Mouse (Mus musculus): Measurements from ENCODE around the gene Tbc1d16. TPM values are rescaled to one million over a fixed set of nuclear protein-coding genes. Genes with fewer than 3 reads are reported as not detected.
"Not testable (repeated sequence)": the region's sequence is repeated elsewhere in the genome, so short reads cannot be mapped to it uniquely, and the experiment has no call there.

Tbc1d16 gene
- polyA plus RNA-seq, 1 experiment from 2014 or later = 17.4 TPM

DNA sequence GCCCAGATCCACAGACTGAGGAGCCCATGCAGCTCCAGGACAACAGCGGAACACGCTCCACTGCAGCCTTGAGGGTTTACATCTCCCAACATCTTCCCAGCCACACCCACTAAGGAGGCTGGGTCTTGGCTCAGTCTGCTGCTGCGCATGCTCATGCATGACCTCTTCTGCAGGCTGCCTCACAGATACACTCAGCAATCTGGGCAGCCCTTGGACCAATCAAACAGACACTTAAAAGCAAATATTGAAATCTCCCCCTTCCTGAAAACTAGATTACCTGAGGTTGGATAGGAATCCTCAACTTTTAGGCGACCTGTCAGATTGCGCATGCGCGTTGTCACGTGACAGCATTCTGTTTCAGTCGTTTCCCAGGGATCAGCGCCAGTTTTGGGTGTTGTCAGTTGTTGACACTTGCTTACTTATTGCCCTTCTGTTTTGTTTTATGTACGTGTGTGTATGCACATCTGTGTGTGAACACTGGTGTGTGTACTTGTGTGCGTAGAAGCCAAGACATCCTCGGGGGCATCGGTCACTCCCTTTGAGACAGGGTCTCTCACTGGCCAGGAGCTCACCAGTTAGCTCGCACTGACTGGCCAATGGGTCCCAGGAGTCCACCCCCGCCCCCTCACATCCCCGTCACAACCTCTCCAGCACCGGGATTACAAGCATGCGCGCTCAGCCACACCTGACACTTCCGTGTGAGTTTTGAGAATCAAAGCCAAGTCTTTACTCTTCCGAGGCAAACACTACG lies 30.4 kb upstream of the Tbc1d16 start:
- DNase-seq (ENCODE audit: low read depth, low spot score) (no peak), ATAC-seq (no peak)
- CTCF ChIA-PET = interaction anchor here (0.9 kb wide), 1 partner anchor 9 kb away, joined by 4 read pairs; no protein-coding TSS in a partner anchor
- H3K27me3 ChIP-seq = peaks cover 7% of the 10 kb centered on the region
- no peak for TF ChIP-seq CTCF (IDR thresholded peaks at IDR 0.05)
- POLR2A ChIA-PET = interaction anchor here (0.7 kb wide), 2 partner anchors 28 to 1616 kb away, joined by 3 read pairs; no protein-coding TSS in a partner anchor
- in situ Hi-C loops (cut with MboI; ENCODE audit: low pct_unique_long_range_greater_than_20kb) = no loop called here

DNA sequence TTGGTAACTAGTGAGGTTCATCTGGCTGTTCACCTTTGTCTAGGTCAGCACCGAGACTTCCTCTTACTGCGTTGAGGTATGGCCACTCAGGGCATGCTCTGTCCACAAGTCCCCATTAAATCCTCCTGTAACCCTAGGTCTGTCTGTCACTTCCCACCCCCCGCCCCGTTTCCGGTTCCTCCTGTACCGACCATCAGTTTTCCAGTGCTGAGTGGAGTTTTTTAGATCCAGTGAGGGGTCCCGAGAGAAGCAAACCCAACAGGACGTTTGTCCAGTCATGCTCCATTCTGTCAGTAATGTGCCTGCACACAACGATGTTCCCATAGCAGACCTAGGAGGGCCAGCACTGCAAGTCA lies 29.9 kb upstream of the Tbc1d16 start:
- in situ Hi-C loops (cut with MboI; ENCODE audit: low pct_unique_long_range_greater_than_20kb) = no loop called here
- peaks cover 7% of the 10 kb centered on the region for H3K27me3 ChIP-seq
- DNase-seq (ENCODE audit: low read depth, low spot score) = no peak
- POLR2A ChIA-PET = interaction anchor here (0.7 kb wide), 1 partner anchor 1617 kb away, joined by 3 read pairs; no protein-coding TSS in a partner anchor
- CTCF ChIA-PET = no interaction called here
- no peak for ATAC-seq
- no peak for TF ChIP-seq CTCF (IDR thresholded peaks at IDR 0.05)

DNA sequence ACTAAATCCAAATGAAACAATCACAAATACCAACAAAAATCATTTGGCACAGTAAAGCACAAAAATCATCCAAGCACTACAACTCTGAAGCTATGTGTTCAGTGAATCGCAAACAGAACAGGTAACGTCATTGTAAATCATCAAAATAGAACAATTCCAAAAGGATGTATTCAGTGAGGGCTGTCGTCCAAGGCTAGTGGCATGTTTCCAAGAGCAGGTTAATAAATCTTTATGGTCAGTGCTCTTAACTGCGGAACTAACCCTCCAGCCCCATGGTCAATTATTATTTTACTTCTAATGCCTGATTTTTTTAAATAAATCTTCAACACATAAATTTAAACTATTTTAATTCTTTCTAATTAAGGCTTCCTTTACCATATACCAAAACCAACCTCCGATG lies 28.3 kb upstream of the Tbc1d16 start:
- H3K27me3 ChIP-seq; in situ Hi-C loops (cut with MboI; ENCODE audit: low pct_unique_long_range_greater_than_20kb); POLR2A ChIA-PET; DNase-seq (ENCODE audit: low read depth, low spot score); ATAC-seq: not testable (repeated sequence)
- CTCF ChIA-PET = interaction anchor here (1.6 kb wide), 1 partner anchor 11 kb away, joined by 4 read pairs; the partner anchor contains the start of gene Gaa

DNA sequence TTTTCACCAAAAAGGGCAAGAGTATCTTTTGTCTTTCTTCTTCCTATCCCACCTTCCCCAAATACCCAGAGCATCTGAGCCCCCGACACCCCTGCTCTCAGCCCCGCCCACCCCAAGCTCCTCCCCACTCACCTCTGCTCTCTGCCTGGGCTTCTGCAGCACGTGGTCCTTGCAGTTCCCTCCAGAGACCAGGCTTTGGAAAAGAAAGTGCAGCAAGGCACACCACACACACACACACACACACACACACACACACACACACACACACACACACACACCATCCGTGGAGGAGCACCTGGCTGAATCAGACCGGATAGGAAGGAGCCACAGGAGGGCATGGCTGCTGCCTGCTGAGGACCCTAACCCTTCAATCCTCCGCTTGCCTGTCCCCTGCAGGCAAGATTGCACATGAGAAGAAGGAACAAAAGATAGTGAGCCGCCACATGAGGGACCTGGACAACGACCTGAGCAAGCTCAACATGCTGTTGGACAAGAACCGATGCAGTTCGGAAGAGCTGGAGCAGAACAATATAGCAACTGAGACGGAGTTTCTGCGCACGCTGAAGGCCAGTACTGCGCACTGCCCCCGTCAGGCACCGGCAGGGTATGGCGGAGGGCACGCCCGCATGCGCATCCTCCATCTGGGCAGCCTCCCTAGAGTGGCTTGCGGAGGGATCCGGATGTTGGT lies 24.7 kb upstream of the Tbc1d16 start:
- in situ Hi-C loops (cut with MboI; ENCODE audit: low pct_unique_long_range_greater_than_20kb) = no loop called here
- no peak for ATAC-seq
- no peak for DNase-seq (ENCODE audit: low read depth, low spot score)
- TF ChIP-seq CTCF (IDR thresholded peaks at IDR 0.05) = no peak
- POLR2A ChIA-PET = no interaction called here
- CTCF ChIA-PET = no interaction called here
- H3K27me3 ChIP-seq = no peaks in the 10 kb centered on the region

DNA sequence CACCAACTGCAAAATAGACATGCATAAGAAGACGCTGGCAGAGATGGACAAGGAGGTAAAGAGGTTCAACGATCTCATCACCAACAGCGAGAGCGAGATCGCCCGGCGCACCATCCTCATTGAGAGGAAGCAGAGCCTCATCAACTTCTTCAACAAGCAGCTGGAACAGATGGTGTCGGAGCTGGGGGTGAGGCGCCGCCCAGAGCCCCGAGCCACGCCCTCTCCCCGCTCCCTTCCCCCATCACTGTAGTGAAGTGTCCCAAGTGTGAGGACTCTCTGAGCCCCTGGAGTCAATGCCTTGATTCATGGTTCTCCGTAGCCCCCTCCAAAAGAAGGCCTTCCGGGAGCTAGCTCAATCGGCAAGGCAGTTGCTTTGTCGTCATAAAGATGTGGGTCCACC lies 22.7 kb upstream of the Tbc1d16 start:
- no peak for TF ChIP-seq CTCF (IDR thresholded peaks at IDR 0.05)
- no peaks in the 10 kb centered on the region for H3K27me3 ChIP-seq
- in situ Hi-C loops (cut with MboI; ENCODE audit: low pct_unique_long_range_greater_than_20kb) = no loop called here
- ChIA-PET POLR2A (no interaction called here), CTCF (interaction anchor here (1.0 kb wide), 1 partner anchor 44 kb away, joined by 3 read pairs; no protein-coding TSS in a partner anchor)
- no peak for ATAC-seq
- no peak for DNase-seq (ENCODE audit: low read depth, low spot score)

DNA sequence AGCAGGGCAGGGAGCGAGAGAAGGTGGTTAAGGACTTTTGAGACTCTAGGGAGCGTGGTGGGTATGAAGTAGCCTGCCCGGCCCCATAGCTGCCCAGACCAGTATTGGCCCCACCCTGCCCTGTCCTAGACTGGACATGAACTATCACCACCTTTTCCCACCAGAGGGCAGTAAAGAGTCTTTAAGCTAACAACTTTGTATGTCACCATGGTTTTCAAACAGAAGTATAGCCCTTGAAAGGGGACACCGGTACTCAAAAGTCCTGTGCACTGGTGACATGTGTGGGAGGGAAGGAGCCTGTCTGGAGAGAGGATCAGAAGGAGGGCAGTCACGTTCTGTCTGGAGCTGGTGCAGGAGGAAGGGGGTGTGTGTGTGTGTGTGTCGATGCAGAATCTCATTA lies 20.7 kb upstream of the Tbc1d16 start:
- ATAC-seq = peak; percentile 60
- ChIA-PET POLR2A (interaction anchor here (0.6 to 1.0 kb wide), 2 partner anchors 19 to 285 kb away, joined by 3 read pairs; partner anchors contain the start of gene Gaa), CTCF (interaction anchor here (0.9 to 2.0 kb wide), 8 partner anchors 9 to 200 kb away, joined by 3 to 12 read pairs (median 4); no protein-coding TSS in a partner anchor)
- no peak for DNase-seq (ENCODE audit: low read depth, low spot score)
- H3K27me3 ChIP-seq = no peaks in the 10 kb centered on the region
- TF ChIP-seq CTCF (IDR thresholded peaks at IDR 0.05) = no peak
- in situ Hi-C loops (cut with MboI; ENCODE audit: low pct_unique_long_range_greater_than_20kb) = loop anchor here (5.0 kb wide), 1 partner anchor 42 kb away; no protein-coding TSS in a partner anchor

DNA sequence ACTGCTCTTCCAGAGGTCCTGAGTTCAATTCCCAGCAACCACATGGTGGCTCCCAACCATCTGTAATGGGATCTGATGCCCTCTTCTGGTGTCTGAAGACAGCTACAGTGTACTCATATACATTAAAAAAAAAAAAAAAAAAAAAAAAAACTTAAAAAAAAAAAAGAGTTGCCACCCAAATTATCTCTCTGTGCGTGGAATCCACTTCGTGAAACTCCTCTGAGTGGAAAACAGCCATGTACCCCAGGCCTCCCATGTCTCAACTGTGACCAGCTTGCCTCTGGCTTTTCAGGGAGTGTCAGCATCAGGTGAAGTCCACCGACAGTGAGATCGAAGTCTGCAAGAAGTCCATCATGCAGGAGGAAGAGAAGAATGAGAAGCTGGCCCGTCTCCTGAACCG lies 17.2 kb upstream of the Tbc1d16 start:
- ATAC-seq; DNase-seq (ENCODE audit: low read depth, low spot score); POLR2A ChIA-PET: not testable (repeated sequence)
- in situ Hi-C loops (cut with MboI; ENCODE audit: low pct_unique_long_range_greater_than_20kb) = loop anchor here (5.0 kb wide), 1 partner anchor 38 kb away; no protein-coding TSS in a partner anchor
- CTCF ChIA-PET = interaction anchor here (1.2 kb wide), 1 partner anchor 39 kb away, joined by 4 read pairs; no protein-coding TSS in a partner anchor
- H3K27me3 ChIP-seq = peaks cover 10% of the 10 kb centered on the region

DNA sequence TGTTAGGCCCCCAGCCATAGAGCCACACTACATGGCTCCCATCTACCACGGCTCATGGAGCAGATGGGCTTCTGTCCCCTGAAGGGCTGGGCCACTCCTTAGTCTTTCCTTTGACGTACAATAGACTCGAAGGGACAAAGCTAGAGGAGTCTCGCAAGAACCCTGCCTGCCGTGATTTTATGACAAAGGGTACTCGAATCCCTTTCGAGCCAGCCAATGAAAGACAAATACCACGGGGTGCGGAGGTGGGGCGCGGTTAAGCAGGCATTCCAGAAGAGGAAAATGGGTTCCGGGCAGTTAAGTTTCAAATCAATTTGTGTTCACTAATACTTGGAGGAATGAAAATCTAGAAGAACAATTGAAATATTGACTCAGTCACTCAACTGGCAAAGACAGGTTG lies 11.2 kb upstream of the Tbc1d16 start:
- POLR2A ChIA-PET = no interaction called here
- CTCF ChIA-PET = interaction anchor here (1.3 kb wide), 1 partner anchor 9 kb away, joined by 4 read pairs; no protein-coding TSS in a partner anchor
- in situ Hi-C loops (cut with MboI; ENCODE audit: low pct_unique_long_range_greater_than_20kb) = no loop called here

DNA sequence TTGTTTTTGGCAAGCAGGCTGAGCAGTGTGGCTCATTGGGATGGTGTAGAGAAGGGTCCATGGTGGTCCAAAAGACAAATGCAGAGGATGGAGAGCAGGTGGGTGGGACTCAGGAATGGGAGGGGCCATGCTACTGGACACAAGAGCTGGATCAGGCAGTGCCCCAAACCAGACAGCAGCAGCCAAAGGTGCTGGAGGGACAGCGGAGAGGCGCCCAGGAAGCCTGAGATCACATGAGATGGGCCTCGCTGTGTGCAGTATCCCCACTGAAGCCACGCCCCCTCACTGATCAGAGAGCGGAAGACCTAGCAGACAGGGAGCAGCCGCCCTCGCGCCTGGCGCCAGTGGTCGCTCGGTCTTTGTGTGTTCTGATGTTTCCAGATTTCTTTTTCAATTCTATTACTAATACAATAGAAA lies 10.0 kb upstream of the Tbc1d16 start:
- ChIA-PET CTCF (interaction anchor here (1.5 kb wide), 1 partner anchor 31 kb away, joined by 4 read pairs; no protein-coding TSS in a partner anchor), POLR2A (no interaction called here)
- TF ChIP-seq CTCF (IDR thresholded peaks at IDR 0.05) = no peak
- ATAC-seq (no peak), DNase-seq (ENCODE audit: low read depth, low spot score) (no peak)
- in situ Hi-C loops (cut with MboI; ENCODE audit: low pct_unique_long_range_greater_than_20kb) = no loop called here
- H3K27me3 ChIP-seq = peaks cover 8% of the 10 kb centered on the region

More for the DNA sequence above, 11.2 kb upstream of the Tbc1d16 start:
- no peak for DNase-seq (ENCODE audit: low read depth, low spot score)
- peaks cover 10% of the 10 kb centered on the region for H3K27me3 ChIP-seq
- TF ChIP-seq CTCF (IDR thresholded peaks at IDR 0.05) = no peak
- no peak for ATAC-seq

DNA sequence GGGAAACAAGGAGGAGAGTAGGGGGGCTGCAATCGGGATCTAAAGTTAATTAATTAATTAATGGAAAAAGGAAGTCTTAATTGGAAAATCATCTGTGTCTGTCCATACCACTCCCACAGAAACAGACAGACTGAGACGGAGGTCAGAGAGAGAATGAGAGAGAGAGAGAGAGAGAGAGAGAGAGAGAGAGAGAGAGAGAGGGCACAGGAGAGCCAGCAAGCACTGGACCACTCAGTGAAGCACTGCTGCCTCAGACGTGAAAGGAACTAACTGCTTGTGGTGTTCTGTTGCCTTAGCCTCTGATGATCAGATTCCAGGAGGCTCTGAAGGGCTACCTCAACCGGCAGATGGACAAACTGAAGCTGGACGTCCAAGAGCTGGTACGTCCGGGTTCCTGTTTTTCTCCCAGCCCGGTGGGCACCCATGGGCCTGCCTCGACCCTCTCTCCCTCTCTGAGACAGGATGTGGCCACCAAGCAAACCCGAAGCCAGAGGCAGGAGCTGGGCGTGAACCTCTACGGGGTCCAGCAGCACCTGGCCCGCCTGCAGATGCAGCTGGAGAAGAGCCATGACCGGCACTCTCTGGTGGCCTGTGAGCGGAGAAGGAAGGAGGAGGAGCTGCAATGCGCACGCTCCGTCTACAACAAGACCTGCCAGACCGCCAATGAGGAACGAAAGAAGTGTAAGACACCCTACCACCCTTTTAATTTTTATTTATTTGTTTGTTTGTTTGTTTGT lies 9.4 kb upstream of the Tbc1d16 start:
- DNase-seq (ENCODE audit: low read depth, low spot score) (no peak), ATAC-seq (no peak)
- no peak for TF ChIP-seq CTCF (IDR thresholded peaks at IDR 0.05)
- ChIA-PET CTCF (interaction anchor here (1.5 kb wide), 1 partner anchor 31 kb away, joined by 4 read pairs; no protein-coding TSS in a partner anchor), POLR2A (no interaction called here)
- in situ Hi-C loops (cut with MboI; ENCODE audit: low pct_unique_long_range_greater_than_20kb) = no loop called here
- H3K27me3 ChIP-seq = peaks cover 7% of the 10 kb centered on the region
